Mouse (Mus musculus) testis, postnatal 14 days (tissue): Measurements from ENCODE around the gene Nudt7.

Experiments
- DNase-seq: peaks from one replicate; pipeline ENCODE4 v3.0.0; 2021; ENCODE audit warnings: low spot score

Nudt7 gene

DNA sequence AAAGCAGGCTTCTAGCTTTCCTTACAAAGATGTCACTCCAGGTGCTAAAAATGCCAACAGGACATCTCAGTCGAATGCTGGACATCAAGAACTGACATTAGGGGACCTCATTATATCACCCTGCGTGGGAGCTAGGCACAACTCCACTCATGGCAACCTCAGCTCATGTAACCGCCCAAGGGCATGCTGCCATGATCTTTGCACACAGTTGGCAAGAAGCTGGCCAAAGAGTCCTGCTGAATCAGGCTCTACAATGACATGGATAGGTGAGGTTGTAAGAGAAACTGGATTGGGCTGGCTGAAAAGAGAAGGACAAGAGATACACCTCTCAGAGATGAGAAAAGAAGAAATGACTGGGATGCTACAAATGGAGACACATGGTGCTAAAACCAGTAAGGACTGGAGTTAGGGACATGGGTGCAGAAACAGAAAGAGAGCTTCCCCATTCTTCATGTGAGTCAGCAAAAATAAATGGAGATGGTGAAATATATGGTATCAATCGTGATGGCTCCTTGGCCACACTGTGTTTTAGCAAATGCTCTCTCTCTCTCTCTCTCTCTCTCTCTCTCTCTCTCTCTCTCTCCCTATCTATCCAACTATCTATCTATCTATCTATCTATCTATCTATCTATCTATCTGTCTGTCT lies 10.4 kb downstream of the Nudt7 start:
- no peak for DNase-seq

GRCm38 (mm10) chr8:114153311-114154045 lies 20.1 kb downstream of the Nudt7 start:
- no peak for DNase-seq

- no peak for DNase-seq
Observed at GRCm38 (mm10) chr8:114158586-114158985, 25.2 kb downstream of the Nudt7 start.

DNA sequence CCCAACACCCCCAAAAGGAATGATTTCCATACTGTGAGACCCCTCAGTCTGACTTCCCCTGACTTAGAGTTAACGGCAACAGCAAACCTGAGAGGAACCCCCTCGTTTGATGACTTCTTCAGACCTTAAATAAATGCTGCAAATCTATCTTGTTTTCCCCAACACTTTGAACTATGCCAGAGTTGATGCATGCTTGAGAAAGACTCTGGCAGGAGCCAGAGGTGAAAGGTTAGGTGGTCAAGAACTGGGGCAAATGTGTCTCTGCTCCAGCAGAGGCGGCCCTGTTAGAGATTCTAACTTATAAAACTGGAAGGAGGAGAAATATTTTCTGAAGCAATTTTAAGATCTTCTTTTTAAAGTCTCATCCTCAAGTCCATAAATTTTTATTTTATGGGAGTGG lies 26.3 kb downstream of the Nudt7 start:
- no peak for DNase-seq

DNA sequence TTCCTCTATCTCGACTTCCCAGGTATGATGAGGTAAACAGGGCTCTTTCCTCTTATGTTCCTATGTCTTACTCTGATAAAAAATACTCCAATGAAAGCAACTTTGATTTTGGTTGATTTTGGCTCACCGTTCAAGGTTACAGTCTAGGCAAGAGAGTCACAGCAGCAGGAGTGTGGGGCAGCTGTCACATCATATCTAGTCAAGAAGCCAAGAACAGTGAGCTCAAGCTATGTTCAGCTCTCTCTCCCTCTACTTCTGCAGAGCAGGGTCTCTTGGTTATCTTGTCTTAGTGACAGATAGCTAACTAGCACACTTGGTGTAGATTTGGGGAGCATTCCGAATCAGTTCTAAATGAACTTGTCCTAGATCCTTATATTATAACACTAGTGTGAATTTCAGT lies 30.5 kb downstream of the Nudt7 start:
- no peak for DNase-seq

- DNase-seq: no peak
Observed at GRCm38 (mm10) chr8:114164444-114165096, 31.2 kb downstream of the Nudt7 start.

DNA sequence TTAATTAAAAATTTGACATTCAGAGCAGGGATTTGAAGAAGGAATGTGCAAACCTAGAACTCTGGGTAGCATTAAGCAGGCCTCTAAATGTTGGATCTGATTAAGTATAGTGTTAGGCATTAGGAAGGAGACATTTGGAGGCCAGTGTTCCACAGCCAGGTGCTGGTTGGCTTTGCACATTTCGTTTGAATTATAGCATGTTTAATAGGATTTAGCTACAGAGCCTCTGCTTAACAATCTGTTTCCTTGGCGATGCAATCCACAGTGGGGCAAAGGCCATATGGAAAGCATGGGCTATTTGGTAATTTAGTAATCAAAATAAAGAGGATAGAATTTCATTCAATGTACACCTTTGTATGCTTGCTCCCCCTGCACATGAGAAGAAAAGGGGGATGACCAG lies 32.4 kb downstream of the Nudt7 start:
- DNase-seq: no peak

GRCm38 (mm10) chr8:114176721-114177120 lies 43.4 kb downstream of the Nudt7 start:
- DNase-seq: no peak

DNA sequence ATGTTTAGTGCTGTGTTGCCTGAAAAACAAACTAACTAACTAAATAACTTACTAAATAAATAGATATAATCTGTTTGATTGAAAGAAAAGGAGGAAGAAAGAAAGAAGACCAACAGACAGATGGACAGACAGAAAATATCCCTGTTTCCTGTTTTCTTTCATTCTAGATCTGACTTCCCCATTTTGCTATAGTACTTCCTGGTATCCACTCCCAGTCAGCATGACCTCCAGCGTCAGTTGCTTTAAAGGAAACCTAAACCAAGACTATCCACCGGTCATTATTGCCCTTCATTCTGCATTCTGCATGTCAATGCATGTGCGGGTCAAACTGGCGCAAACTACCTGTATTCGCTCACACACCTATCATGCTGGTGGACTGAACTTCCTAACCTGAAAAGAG lies 60.0 kb downstream of the Nudt7 start:
- no peak for DNase-seq

DNA sequence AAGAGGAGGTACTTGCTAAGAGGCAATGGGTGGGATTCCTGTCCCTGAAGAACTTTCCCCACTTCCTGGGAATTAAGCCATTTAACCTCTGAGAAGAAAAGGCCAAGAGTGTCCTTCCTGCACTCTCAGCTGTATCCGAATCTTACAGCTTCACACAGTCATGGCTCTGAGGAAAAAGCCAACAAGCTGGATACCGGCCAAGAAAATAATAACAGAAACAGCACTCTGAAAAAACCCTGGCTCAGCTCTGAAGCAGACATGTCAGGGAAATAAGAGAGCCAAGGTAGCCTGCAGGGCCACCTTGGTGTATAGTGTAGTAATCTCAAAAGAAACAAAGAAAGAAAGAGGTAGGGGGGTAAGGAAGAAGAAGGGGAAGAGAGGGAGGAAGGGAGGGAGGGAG lies 65.6 kb downstream of the Nudt7 start:
- DNase-seq: no peak
